Mouse (Mus musculus) small intestine, adult 2 months (tissue): Measurements from ENCODE around the gene Lrp6.

Experiments
- CTCF ChIP-seq: fragments of 200-500 bp; IDR thresholded peaks from 2 replicates; pipeline ENCODE4 v1.5.1; 2012; ENCODE audit warnings: low read depth, mild to moderate bottlenecking, control low read depth, inconsistent platforms, low read length, moderate library complexity, mixed read lengths; ENCODE audit not compliant: insufficient replicate concordance, insufficient read length; ENCODE audit errors: extremely low read depth
- POLR2A ChIP-seq: fragments of 200-500 bp; IDR thresholded peaks from 2 replicates; pipeline ENCODE4 v1.6.1; 2012; ENCODE audit warnings: low read depth, mild to moderate bottlenecking, control low read depth, inconsistent platforms, low read length, moderate library complexity

- TF ChIP-seq CTCF (no peak), POLR2A (no peak)
Observed at GRCm38 (mm10) chr6:134470857-134471256, 95.9 kb downstream of the Lrp6 start.
